Comparison of ENCODE assay signal across 24 mouse cellular contexts in genomic region chr15:10074916-10075315, GRCm38 (mm10).
DNase-seq lines count a peak whose midpoint lies in the region; ATAC-seq and TF ChIP-seq lines count a peak whose summit lies in the region.
"Had no signal": no experiment of that assay in that cellular context is flagged by ENCODE, and none has a peak within 500 bp of the region (broad histone marks: within the 10 kb centered on the region; RNA-seq: fewer than 3 reads in every experiment).

No protein-coding gene starts in this region.

- H3K4me2 ChIP-seq in forebrain, embryonic 15.5 days (replicated peaks): no peak overlapping the region
- H3K4me2 ChIP-seq: forebrain, embryonic 13.5 days; midbrain, embryonic 13.5 days; neural tube, embryonic 15.5 days had no signal

- no peaks in the 10 kb centered on the region for H3K27me3 ChIP-seq in forebrain, embryonic 15.5 days
- H3K27me3 ChIP-seq: forebrain, embryonic 13.5 days; midbrain, embryonic 13.5 days; neural tube, embryonic 15.5 days had no signal

- WGBS in lung, adult 2 months: 52% methylated on average over 9 of the region's 9 CpGs
- WGBS in forebrain, embryonic 15.5 days: 83% methylated on average over 9 of the region's 9 CpGs

- TF ChIP-seq POLR2A in lung, adult 2 months (IDR thresholded peaks at IDR 0.05; ENCODE audit: borderline replicate concordance, extremely low read depth, low read depth, low read length): no peak

- H3K36me3 ChIP-seq in forebrain, embryonic 15.5 days: no peaks in the 10 kb centered on the region
- H3K36me3 ChIP-seq: hindbrain, embryonic 10.5 days; midbrain, embryonic 13.5 days; neural tube, embryonic 15.5 days had no signal

- peak; percentile 88 for ATAC-seq in granulocyte monocyte progenitor cell, adult 5-6 weeks (replicated peaks; ENCODE audit: poor library complexity, severe bottlenecking)
- ATAC-seq in forebrain, embryonic 15.5 days (replicated peaks): no peak
- ATAC-seq: Patski had no signal

- no peak for TF ChIP-seq CTCF in lung, adult 2 months (IDR thresholded peaks at IDR 0.05; ENCODE audit: insufficient read depth, low read length)

- H3K27ac ChIP-seq in forebrain, embryonic 15.5 days (replicated peaks): no peak overlapping the region
- H3K27ac ChIP-seq: forebrain, embryonic 13.5 days; hindbrain, embryonic 10.5 days; layer of hippocampus, adult 2 months; midbrain, embryonic 13.5 days; neural tube, embryonic 15.5 days had no signal

- H3K4me3 ChIP-seq in lung, adult 2 months (replicated peaks; ENCODE audit: extremely low read depth, low read depth, low read length): no peak overlapping the region
- H3K4me3 ChIP-seq in forebrain, embryonic 15.5 days: no peak overlapping the region
- H3K4me3 ChIP-seq: erythroblast, embryonic 14.5 days; forebrain, embryonic 13.5 days; hindbrain, embryonic 10.5 days; layer of hippocampus, adult 2 months; midbrain, embryonic 13.5 days; neural tube, embryonic 15.5 days had no signal

- peak; percentile 16 for DNase-seq in lung, postnatal 25 days (ENCODE audit: low spot score)
- no peak for DNase-seq in lung, adult 2 months
- DNase-seq in CD4-positive helper T cell, adult 2 months (ENCODE audit: low read depth, low spot score): peak; percentile 47
- peak; percentile 22 to 53 for DNase-seq in natural killer cell, adult 2 months (ENCODE audit: low spot score in 2 of 2)
- no peak for DNase-seq in layer of hippocampus, postnatal 36 days
- DNase-seq in layer of hippocampus, postnatal 10 days (ENCODE audit: low spot score in 2 of 2): no peak
- DNase-seq: adrenal gland, postnatal 25 days; cerebellum, adult 11 months; cerebellum, postnatal 36 days; gastrocnemius, postnatal 25 days; kidney, adult 2 months; kidney, postnatal 14 days; liver; right cerebral cortex, postnatal 14 days; thymus, adult 18-20 months had no signal

- H3K9ac ChIP-seq in forebrain, embryonic 15.5 days (replicated peaks): no peak overlapping the region
- H3K9ac ChIP-seq: forebrain, embryonic 13.5 days; midbrain, embryonic 13.5 days; neural tube, embryonic 15.5 days had no signal

- H3K9me3 ChIP-seq in forebrain, embryonic 15.5 days: no peaks in the 10 kb centered on the region
- H3K9me3 ChIP-seq: forebrain, embryonic 13.5 days; hindbrain, embryonic 10.5 days; midbrain, embryonic 13.5 days; neural tube, embryonic 15.5 days had no signal

- H3K4me1 ChIP-seq in lung, adult 2 months (ENCODE audit: control insufficient read depth, insufficient read depth, low read length): no peaks in the 10 kb centered on the region
- 0 out of 2 replicates have a peak, but pooled peaks cover 3% of the 10 kb centered on the region for H3K4me1 ChIP-seq in forebrain, embryonic 15.5 days
- H3K4me1 ChIP-seq: forebrain, embryonic 13.5 days; hindbrain, embryonic 10.5 days; midbrain, embryonic 13.5 days; neural tube, embryonic 15.5 days had no signal

Comparison
In these comparisons a context has a peak if more than half of its experiments do, and no peak if none do; other contexts are left out.
1. DNase-seq: peak in lung, postnatal 25 days (single experiment), CD4-positive helper T cell, adult 2 months (single experiment) and natural killer cell, adult 2 months (2 of 2); none in lung, adult 2 months (single experiment), layer of hippocampus, postnatal 36 days (0 of 2) and layer of hippocampus, postnatal 10 days (0 of 2).